9 mouse cellular contexts compared by ENCODE assay signal in the genomic region with DNA sequence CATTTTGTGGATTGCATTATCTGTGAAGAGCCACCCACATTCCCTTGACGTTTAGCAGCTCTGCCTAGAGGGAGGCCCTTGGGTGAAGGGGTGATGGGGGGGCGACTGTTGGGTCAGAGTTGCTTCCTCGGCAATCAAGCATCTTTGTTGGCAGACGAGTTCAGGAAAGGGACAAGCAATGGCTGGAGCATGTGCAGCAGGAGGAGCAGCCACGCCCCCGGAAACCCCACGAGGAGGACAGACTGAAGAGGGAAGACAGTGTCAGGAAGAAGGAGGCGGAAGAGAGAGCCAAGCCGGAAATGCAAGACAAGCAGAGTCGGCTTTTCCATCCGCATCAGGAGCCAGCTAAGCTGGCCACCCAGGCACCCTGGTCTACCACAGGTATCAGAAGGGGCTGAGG.
A peak's percentile ranks its signal among the peaks of the same experiment; 100 is the strongest.
DNase-seq lines count a peak whose midpoint lies in the region; ATAC-seq and TF ChIP-seq lines count a peak whose summit lies in the region.
"Had no signal": no experiment of that assay in that cellular context is flagged by ENCODE, and none has a peak within 500 bp of the region (broad histone marks: within the 10 kb centered on the region; RNA-seq: fewer than 3 reads in every experiment).

No protein-coding gene starts in this region.

- peaks cover 51% of the 10 kb centered on the region for H3K36me3 ChIP-seq in lung, embryonic 14.5 days (ENCODE audit: insufficient read depth)
- H3K36me3 ChIP-seq in forebrain, embryonic 10.5 days (replicated peaks), result peaks cover 71% of the 10 kb centered on the region

- no peak overlapping the region for H3K4me3 ChIP-seq in lung, embryonic 14.5 days (ENCODE audit: low read depth, low read length)
- H3K4me3 ChIP-seq in forebrain, embryonic 10.5 days, result no peak overlapping the region
- H3K4me3 ChIP-seq: stomach, embryonic 15.5 days had no signal

- no peak overlapping the region for H3K4me2 ChIP-seq in lung, embryonic 14.5 days
- H3K4me2 ChIP-seq: stomach, embryonic 15.5 days had no signal

- no peak overlapping the region for H3K27ac ChIP-seq in lung, embryonic 14.5 days (ENCODE audit: low read depth)
- H3K27ac ChIP-seq in forebrain, embryonic 10.5 days, result no peak overlapping the region

- H3K27me3 ChIP-seq in lung, embryonic 14.5 days (ENCODE audit: insufficient read depth, low read length), result no peaks in the 10 kb centered on the region
- H3K27me3 ChIP-seq in forebrain, embryonic 10.5 days (ENCODE audit: poor library complexity, severe bottlenecking), result no peaks in the 10 kb centered on the region
- H3K27me3 ChIP-seq: CH12.LX; stomach, embryonic 15.5 days had no signal

- no peak overlapping the region for H3K9ac ChIP-seq in lung, embryonic 14.5 days
- H3K9ac ChIP-seq: stomach, embryonic 15.5 days had no signal

- TF ChIP-seq CTCF in lung, embryonic 14.5 days (IDR thresholded peaks at IDR 0.05; ENCODE audit: low read depth), result no peak

- ATAC-seq in lung, embryonic 14.5 days (ENCODE audit: insufficient read depth), result peak; percentile 43; the same call in 1 of the 2 replicates

- H3K9me3 ChIP-seq in lung, embryonic 14.5 days (ENCODE audit: low read depth, low read length), result no peaks in the 10 kb centered on the region
- no peaks in the 10 kb centered on the region for H3K9me3 ChIP-seq in forebrain, embryonic 10.5 days
- H3K9me3 ChIP-seq: stomach, embryonic 15.5 days had no signal

- no peaks in the 10 kb centered on the region; the same call in 1 of the 2 replicates for H3K4me1 ChIP-seq in lung, embryonic 14.5 days (ENCODE audit: insufficient read depth)
- peaks cover 55% of the 10 kb centered on the region for H3K4me1 ChIP-seq in forebrain, embryonic 10.5 days

- DNase-seq in lung, embryonic 14.5 days, result peak; percentile 42
- DNase-seq in lung, postnatal 25 days (ENCODE audit: low spot score), result no peak
- peak; percentile 44 for DNase-seq in gastrocnemius, postnatal 25 days
- peak; percentile 73 to 84 for DNase-seq in kidney, postnatal 25 days
- DNase-seq in skeletal muscle tissue, adult 2 months (ENCODE audit: low read depth, low spot score), result peak; percentile 44
- DNase-seq in urinary bladder, postnatal 10 days (ENCODE audit: low spot score), result no peak
- no peak for DNase-seq in forebrain, embryonic 10.5 days (ENCODE audit: extremely low spot score, low spot score)

- WGBS in lung, embryonic 14.5 days, result 36% methylated on average over 11 of the region's 11 CpGs
- WGBS in forebrain, embryonic 10.5 days, result 79% methylated on average over 11 of the region's 11 CpGs

Comparison
In these comparisons a context has a peak if more than half of its experiments do, and no peak if none do; other contexts are left out.
1. DNase-seq: peak in lung, embryonic 14.5 days (single experiment), gastrocnemius, postnatal 25 days (single experiment), kidney, postnatal 25 days (2 of 2) and skeletal muscle tissue, adult 2 months (single experiment); none in lung, postnatal 25 days (single experiment), urinary bladder, postnatal 10 days (single experiment) and forebrain, embryonic 10.5 days (single experiment).